Mouse (Mus musculus): ENCODE measurements at regions not wholly inside any gene's neighbourhood (a gene's known extent, or its start where the extent isn't known, plus 50 kb on each side); places are given as distances from the start of the nearest gene placed in this dataset.

- peak; percentile 43; the same call in 1 of the 2 replicates for TF ChIP-seq MAFK (IDR thresholded peaks at IDR 0.05; ENCODE audit: borderline replicate concordance, low read depth, low read length)
- peak; percentile 58 for TF ChIP-seq TAL1 (IDR thresholded peaks at IDR 0.05; ENCODE audit: low read length)
- no peak for TF ChIP-seq POLR2A (IDR thresholded peaks at IDR 0.05; ENCODE audit: control insufficient read depth in 1 of 2, insufficient read depth in 1 of 2, low read depth in 1 of 2, low read length in 2 of 2, poor library complexity in 1 of 2)
- peak; percentile 81 to 92 for TF ChIP-seq EP300 (IDR thresholded peaks at IDR 0.05; ENCODE audit: low read depth in 1 of 2, low read length in 2 of 2)
- no peak for TF ChIP-seq SMC3 (IDR thresholded peaks at IDR 0.05; ENCODE audit: low read depth, low read length)
- TF ChIP-seq HCFC1 (IDR thresholded peaks at IDR 0.05; ENCODE audit: low read depth, low read length) = no peak
- no peak for TF ChIP-seq CTCF (IDR thresholded peaks at IDR 0.05 in 2 of 3, conservative IDR thresholded peaks at IDR 0.05 in 1 of 3; ENCODE audit: control insufficient read depth in 1 of 3, insufficient read depth in 1 of 3, low read depth in 2 of 3, low read length in 3 of 3, poor library complexity in 1 of 3, severe bottlenecking in 1 of 3)
- TF ChIP-seq USF1 (IDR thresholded peaks at IDR 0.05; ENCODE audit: low read depth, low read length) = peak; percentile 69; the same call in 1 of the 2 replicates
- peak; percentile 91 for TF ChIP-seq ETS1 (IDR thresholded peaks at IDR 0.05; ENCODE audit: low read depth, low read length)
- TF ChIP-seq POLR2AphosphoS2 (IDR thresholded peaks at IDR 0.05; ENCODE audit: low read length) = no peak
Observed at GRCm38 (mm10) chr9:101501706-101502465, 250.3 kb upstream of the Ppp2r3a start.

Measured in MEL (cell line).